Mouse (Mus musculus): ENCODE results near the gene Atp8b4.

The Atp8b4 gene

GRCm38 (mm10) chr2:126363745-126364725 lies 136.4 kb downstream of the Atp8b4 start:
- no peak for DNase-seq (ENCODE audit: extremely low spot score, low read depth, low spot score)

GRCm38 (mm10) chr2:126363050-126363744 lies 137.3 kb downstream of the Atp8b4 start:
- peak; percentile 64 for DNase-seq (ENCODE audit: extremely low spot score, low read depth, low spot score)

DNA sequence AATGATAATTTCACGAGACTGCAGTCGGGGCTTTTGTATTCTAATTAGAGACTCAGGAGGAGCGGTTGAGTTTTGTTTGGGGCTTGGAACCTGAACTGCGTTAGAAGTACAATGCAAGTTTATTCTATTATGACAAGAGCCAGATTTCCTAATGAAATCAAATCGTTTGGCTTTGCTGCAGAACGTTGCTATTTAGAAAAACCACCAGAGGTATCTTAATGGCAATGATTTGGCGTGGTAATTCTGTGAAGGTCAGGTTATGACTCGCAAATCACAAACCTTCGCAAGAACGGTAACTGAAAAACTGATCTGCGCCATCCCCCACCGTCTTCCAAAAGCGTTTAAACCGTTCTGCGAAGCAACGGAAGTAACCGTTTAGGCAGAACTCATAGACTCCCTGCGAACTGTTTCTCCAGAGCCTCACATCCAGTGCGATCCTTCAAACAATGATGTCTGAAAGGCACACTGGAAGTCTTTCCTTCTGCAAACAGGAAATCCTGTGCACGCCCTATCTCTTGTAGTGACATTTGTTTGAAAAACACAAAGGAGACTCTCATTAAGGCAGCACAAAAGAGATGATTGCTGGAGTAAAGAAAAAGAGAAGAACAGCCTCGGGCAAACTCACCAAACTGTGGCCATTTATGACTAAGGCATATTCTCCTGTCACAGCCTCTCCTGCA lies 139.2 kb downstream of the Atp8b4 start:
- DNase-seq (ENCODE audit: extremely low spot score, low read depth, low spot score): no peak

DNA sequence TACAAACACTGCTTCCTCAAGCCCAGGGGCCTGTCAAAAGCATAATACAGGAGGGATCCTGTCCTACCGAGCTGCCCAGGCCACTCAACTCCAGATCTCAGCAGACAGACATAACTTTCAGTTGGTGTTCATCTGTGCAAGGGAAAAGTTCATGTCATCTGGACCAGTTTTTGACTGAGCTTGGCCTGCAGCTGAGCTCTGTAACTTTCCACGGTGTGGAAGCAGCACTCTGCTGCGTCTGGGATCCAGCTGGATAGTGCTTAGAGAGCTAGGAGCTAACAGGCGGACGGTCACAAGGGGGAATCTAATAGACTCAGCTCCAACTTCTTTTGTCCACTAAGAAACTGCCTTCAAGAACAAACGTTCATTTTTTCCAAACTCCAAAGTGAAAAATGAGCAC lies 139.8 kb downstream of the Atp8b4 start:
- DNase-seq (ENCODE audit: extremely low spot score, low read depth, low spot score): no peak

- DNase-seq (ENCODE audit: extremely low spot score, low read depth, low spot score): no peak
Observed at GRCm38 (mm10) chr2:126359965-126360364, 140.5 kb downstream of the Atp8b4 start.

DNA sequence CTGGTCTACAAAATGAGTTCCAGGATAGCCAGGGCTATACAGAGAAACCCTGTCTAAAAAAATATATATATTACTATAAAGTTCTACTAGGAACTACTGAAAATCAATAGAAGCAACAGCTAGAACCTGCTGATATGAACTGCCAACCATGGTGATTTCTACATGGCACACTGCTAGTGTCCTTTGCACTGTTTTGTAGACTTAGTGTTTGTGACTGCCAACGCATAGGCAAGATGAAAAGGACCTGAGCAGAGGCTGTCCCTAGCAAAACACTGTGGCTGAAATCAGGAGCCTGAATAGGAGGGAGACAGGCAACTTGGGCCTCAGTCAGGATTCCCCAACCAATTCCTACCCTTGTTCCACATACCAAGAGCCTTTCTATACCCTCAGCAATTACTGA lies 141.2 kb downstream of the Atp8b4 start:
- no peak for DNase-seq (ENCODE audit: extremely low spot score, low read depth, low spot score)

DNA sequence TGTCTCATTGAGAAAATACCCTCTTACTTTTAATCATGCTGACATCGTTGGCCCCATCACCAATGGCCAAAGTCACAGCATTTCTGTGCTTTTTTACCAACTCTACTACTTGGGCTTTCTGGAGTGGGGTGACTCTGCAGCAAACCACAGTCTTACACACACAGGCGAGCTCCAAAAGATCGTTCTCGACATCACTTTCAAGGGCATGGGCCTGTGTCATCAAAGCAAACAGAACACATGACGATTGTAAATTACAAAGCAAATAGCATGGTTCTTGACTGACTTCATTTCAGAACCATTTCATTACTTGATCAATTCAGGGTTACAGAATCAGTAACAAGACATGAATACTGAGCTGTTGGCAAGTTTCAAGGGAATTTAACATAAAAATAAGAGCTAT lies 141.7 kb downstream of the Atp8b4 start:
- no peak for DNase-seq (ENCODE audit: extremely low spot score, low read depth, low spot score)

GRCm38 (mm10) chr2:126355259-126355658 lies 145.2 kb downstream of the Atp8b4 start:
- no peak for DNase-seq (ENCODE audit: extremely low spot score, low read depth, low spot score)

DNA sequence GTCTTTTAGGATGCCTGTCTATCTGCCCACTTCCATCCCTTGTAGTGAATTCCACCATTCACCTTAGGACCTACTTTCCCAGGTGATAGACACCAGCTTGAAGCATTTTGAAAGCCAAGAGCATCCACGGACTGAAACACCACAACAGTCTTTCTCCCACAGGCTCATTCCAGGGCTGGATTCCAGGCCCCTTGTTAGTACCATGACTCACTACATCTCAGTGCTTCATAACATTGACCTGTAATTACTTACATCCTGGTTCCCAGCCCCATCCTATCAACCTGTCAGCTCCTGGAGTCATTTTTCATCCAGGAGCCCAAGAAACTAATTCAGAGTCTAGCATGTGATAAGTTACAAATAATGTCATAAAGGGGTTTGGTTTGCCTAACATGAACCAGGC lies 148.7 kb downstream of the Atp8b4 start:
- no peak for DNase-seq (ENCODE audit: extremely low spot score, low read depth, low spot score)

DNA sequence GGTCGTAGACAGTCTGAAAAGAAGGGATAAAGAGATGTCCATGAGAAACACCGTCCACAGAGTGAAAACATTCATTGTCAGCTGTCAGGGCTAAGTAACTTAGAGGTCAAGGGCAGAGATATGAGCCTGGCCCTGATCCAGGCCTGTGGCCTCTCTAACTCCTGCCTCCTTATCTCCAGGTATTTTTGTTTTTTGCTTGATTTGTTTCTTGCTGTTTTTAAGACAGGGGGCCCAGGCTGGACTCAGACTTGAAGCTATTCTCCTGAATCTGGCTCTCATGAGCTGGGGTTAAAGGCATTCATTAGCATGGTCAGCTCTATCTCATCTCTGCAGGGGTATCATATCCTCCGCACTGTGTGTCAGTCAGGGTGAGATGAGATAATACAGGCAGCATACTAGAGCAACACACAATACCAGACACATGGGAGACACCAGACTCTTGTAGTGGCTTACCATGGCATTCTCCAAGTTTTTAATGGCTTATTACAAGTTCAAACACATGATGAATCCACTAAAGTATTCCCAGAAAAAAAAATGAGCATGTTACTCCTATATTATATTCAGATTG lies 157.4 kb downstream of the Atp8b4 start:
- DNase-seq (ENCODE audit: extremely low spot score, low read depth, low spot score): no peak

- DNase-seq (ENCODE audit: extremely low spot score, low read depth, low spot score): no peak
Observed at GRCm38 (mm10) chr2:126341521-126341920, 159.0 kb downstream of the Atp8b4 start.

DNA sequence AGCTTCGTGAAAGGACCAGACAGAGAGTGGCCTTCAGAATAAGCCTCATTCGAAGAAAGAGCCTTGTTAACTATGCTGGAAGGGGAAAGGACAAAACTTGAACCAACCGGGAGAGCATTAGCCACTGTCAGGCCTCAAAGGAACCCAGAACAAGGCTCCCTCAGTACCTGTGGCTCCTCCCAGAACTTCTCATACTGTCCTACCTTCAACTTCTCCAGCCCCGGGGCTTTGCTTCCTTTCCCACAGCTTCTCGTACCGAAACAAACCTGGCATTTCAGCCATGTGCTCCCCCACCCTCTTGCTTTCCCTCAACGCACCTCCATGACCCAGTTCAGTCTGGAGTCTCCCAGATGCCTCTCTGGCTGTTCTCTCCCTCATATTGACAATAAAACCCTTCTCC lies 160.3 kb downstream of the Atp8b4 start:
- no peak for DNase-seq (ENCODE audit: extremely low spot score, low read depth, low spot score)

DNA sequence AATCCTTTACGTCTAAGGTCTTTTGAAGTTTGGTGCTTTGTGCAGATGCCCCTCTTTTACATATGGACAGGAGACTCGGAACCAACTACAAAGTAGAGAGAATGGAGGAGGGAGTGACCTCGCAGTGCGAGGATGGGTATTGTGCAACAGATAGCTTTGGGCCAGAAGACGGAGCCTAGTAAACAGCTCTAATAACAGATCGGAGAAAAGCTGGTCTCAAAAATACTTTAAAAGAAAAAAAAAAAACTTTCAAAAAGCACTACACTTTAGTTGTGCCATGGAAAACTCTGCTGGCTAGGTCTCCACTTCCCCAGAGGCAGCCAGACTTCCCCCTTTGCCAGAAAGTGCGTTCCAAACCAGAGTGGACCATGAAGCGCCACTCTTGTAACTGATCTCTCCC lies 161.0 kb downstream of the Atp8b4 start:
- no peak for DNase-seq (ENCODE audit: extremely low spot score, low read depth, low spot score)

- DNase-seq (ENCODE audit: extremely low spot score, low read depth, low spot score): no peak
Observed at GRCm38 (mm10) chr2:126337143-126337542, 163.3 kb downstream of the Atp8b4 start.

GRCm38 (mm10) chr2:126331794-126332193 lies 168.7 kb downstream of the Atp8b4 start:
- no peak for DNase-seq (ENCODE audit: extremely low spot score, low read depth, low spot score)

GRCm38 (mm10) chr2:126323206-126323605 lies 177.3 kb downstream of the Atp8b4 start:
- no peak for DNase-seq (ENCODE audit: extremely low spot score, low read depth, low spot score)

- no peak for DNase-seq (ENCODE audit: extremely low spot score, low read depth, low spot score)
Observed at GRCm38 (mm10) chr2:126322631-126323031, 177.8 kb downstream of the Atp8b4 start.

DNA sequence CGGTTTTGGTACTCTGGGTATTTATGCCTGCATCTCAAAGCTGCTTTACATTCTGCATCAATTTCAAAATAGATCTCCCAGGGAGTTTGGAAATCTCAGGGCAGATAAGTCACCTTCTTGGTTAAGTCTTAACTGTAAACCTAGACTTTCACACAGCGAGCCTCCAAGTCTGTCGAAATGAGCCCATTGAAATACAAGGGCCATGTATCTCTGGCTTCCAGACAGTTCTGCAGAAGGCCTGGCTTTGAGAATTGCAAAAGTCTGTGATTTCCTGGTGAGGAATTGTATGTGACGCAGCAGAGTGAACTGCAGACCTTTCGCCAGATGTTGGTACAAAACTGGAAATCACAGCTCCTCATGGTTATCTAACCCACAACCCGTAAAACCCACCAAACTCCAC lies 182.4 kb downstream of the Atp8b4 start:
- no peak for DNase-seq (ENCODE audit: extremely low spot score, low read depth, low spot score)

DNA sequence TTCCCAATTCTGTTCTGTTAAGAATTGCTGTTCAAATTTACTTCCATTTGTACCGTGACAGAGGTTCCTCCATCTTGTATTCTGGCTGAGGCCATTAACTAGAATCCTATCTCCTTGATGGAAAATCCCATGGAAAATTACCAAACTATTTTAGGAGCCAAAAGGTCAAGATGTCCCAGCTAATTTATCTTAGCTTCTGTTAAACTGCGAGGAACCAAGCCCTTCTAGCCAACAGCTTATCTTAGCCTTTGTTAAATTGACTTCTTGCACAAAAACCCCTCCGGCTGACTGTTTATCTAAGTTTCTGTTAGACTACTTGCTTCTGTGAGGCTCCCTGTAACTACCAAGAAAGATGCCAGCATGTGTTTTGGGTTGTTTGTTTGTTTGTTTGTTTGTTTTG lies 183.5 kb downstream of the Atp8b4 start:
- no peak for DNase-seq (ENCODE audit: extremely low spot score, low read depth, low spot score)

DNA sequence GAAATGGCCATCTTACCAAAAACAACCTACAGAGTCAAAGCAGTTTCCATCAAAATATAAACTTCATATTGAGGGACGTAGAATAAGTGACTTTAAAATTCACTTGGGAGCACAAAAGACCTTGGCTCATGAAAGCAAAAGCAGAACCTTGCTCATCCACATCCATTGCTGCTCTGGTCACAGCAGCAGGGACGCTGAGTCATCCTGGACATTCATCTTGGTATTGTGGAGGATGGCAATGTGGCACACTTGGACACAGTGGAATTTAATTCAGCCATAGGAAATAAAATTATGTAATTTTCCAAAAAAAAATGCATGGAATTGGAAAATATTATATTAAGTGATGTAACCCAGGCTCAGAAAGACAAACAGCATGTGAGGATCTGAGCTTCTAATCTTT lies 184.1 kb downstream of the Atp8b4 start:
- no peak for DNase-seq (ENCODE audit: extremely low spot score, low read depth, low spot score)

GRCm38 (mm10) chr2:126311056-126311455 lies 189.4 kb downstream of the Atp8b4 start:
- no peak for DNase-seq (ENCODE audit: extremely low spot score, low read depth, low spot score)
